Mouse (Mus musculus) adrenal gland, adult 8-10 months (tissue): ENCODE measurements around the gene Rtl8b. TPM values are rescaled to one million over a fixed set of nuclear protein-coding genes. Genes with fewer than 3 reads are reported as not detected.

Experiments used
- total RNA-seq, 4 experiments: library from RNA; stranded (reverse); gene quantifications; 2 replicates each; pipeline ENCODE4 v1.2.4; 2022

Rtl8b gene
- total RNA-seq, 4 experiments from 2014 or later: 100.0 to 122 (median 105) TPM

Other genes with a start within 250 kb of the Rtl8b start
- not detected for gene Etd, start 235.5 kb downstream of the Rtl8b start, total RNA-seq
- gene Rtl8c, start 62.4 kb downstream of the Rtl8b start, total RNA-seq: 100 to 1,000 TPM; 141 to 228 (median 193) TPM
- 1 to 10 TPM in 1 of 4 experiments, not detected in 3; 1.3 TPM for gene Gm14597, start 61.4 kb downstream of the Rtl8b start, total RNA-seq
- 100 to 1,000 TPM; 177 to 219 (median 193) TPM for gene Rtl8a, start 26.7 kb downstream of the Rtl8b start, total RNA-seq
- gene 4930502E18Rik, start 54.4 kb upstream of the Rtl8b start, total RNA-seq: under 1 TPM in 3 of 4 experiments, not detected in 1; 0.27 to 0.52 (median 0.41) TPM
- not detected for gene 1700013H16Rik, start 87.4 kb upstream of the Rtl8b start, total RNA-seq
- gene Zfp36l3, start 106.0 kb upstream of the Rtl8b start, total RNA-seq: not detected
- gene Xlr, start 127.3 kb upstream of the Rtl8b start, total RNA-seq: 1 to 10 TPM; 1.1 to 2.1 (median 1.2) TPM